Mouse (Mus musculus): Measurements from ENCODE around the gene Med17. TPM values are rescaled to one million over a fixed set of nuclear protein-coding genes. Genes with fewer than 3 reads are reported as not detected.

Gene Med17
- total RNA-seq, 1 experiment from 2014 or later: 44.6 TPM

DNA sequence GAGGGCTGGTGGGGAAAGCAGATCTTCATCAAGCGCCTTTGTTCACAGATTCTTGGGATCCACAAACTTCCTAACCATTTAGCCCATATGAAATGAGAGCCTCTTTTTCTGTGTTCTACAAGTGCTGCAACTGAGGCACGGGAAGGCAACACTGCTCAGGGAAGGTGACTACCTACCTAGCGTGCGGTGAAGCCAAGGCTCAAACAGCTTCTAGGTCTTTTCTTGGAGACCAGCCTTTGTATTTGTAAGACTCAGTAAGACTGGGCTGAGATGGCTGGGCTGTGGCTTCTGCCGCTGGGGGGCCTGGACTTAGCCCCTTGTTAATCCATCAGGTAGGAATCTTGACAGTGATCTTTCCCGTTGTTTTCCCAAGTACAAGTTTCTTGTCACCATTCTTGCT is 39.7 kb downstream of the Med17 start:
- no peak for ATAC-seq (ENCODE audit: extremely low read depth, insufficient number of reproducible peaks, low FRiP score, poor library complexity, severe bottlenecking)

DNA sequence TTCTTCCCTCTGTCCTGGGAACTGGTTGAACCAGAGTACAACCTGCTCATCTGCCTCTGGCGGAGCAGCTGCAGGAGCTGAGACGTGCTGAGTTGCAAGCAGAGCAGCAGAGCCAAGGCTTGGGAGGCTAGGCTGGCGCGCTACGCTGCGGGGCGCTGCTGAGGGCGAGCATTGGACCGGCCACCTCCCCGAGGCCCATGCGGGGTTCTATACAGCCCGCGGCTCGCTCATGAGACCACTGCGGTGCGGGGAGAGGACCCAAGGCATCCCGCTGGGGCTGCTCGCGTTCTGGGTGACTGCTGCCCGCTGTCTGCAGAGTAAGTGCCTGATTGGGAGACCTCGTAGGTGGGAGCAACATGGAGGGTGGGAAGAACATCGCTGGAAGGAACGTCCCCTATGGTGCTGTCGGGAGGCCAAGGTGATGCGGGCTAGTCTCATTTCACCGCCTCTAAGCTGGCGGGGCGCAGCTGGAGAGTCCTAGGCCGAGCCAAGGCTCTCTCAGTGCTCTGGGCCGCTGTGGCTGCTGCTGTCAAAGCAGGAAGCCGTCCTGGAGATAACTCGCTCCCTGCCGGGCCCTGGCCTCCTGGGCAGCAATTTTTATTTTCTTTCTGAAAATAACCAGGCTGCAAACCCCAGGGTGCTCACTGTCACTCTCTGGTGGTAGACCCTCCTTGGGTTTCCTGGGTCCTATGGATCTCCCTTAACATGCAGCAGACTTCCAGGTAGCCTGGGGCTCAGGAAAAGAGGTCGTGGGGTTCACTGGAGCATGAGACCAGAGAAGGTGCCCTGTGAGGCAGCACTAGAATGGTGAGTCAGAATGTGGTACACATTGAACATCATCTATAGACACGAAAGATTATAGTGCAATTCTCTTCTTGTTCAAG is 40.4 kb downstream of the Med17 start, which contains the start of gene Vstm5:
TSS of gene Vstm5 (plus strand) at position 4 of the 884 bp plus-strand sequence.
- no peak for ATAC-seq (ENCODE audit: extremely low read depth, insufficient number of reproducible peaks, low FRiP score, poor library complexity, severe bottlenecking)

DNA sequence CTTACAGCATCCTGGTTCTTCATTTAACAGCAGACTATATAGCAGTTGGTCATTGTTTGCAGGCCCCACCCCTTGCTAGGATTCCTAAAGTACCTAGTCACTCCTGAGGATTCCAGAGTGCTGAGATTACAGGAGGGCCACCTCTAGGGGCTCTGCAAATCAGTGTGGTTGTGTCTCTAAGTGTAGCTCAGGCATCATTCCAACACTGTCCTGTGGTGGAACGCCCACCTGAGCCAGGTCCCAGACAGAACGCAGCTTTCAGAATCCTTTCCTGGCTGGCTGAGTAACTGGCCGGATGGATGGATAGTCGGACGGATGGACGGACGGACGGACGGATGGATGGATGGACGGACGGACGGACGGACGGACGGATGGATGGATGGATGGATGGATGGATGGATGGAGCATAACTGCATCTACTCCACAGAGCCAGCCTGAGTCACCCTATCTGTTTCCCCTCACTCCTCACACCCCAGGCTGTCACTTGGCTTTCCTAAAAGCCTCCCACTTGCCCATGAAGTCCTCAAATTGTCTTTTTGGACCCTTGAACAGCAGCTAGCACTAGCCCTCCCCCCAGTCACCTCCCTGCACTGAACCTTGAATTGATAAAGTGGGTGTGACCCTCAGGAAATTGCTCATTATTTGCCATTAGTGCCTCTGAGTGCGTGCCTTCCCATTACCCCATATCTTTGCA is 41.3 kb downstream of the Med17 start:
- ATAC-seq (ENCODE audit: extremely low read depth, insufficient number of reproducible peaks, low FRiP score, poor library complexity, severe bottlenecking): no peak

DNA sequence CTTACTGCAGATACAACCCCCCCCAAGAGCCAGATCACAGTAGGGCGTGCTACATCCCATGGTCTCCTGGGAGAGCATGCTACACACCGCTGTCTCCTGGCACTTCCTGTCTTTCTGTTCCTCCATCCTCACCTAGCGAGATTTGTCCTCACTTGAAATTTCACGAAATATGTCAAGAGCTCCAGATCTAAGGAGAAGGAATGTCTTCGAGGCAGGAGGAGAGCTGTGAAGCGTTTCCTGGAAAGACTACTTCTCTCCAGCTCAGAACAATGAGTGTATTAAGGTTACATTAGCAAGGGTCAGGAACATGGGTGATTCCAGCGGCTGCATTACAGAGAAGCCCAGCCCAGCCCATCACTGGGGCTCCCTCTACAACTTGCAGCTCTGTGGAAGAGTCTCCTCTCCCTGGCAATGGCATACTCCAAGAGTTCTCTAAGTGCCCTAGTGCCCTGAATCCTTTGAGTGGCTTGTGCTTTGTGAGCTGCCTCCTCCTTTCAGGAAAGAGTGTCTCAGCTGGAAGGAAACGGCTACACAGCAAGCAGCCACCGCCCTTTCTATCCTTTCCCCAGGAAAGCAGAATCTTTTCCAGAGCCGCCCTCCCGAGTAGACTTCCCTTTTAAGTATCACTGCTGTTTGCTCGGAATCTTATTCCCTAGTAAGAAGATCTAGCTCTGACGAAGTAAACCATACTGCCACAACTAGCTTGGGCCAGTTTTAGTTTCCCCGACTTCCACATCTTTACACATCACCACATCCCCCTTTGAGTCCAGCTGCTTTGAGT is 42.0 kb downstream of the Med17 start:
- ATAC-seq (ENCODE audit: extremely low read depth, insufficient number of reproducible peaks, low FRiP score, poor library complexity, severe bottlenecking): no peak

DNA sequence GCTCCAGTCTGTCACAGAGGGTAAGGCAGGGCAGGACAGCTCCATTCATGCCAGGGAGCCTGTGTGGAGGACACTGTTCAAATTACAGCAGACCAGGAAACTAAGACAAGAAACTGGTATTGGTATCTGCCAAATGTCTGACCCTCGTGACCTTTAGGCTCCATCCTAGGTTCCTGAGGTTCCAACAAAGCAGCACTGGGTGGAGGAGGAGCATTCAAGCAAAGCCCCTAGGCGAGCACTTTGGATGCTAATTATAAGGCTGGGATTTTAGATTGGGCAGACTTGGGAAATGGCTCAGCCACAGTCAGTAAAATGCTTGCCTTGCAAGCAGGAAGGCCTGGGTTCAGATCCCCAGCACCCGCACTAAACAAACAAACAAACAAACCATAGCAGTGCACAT is 43.7 kb downstream of the Med17 start:
- no peak for ATAC-seq (ENCODE audit: extremely low read depth, insufficient number of reproducible peaks, low FRiP score, poor library complexity, severe bottlenecking)

DNA sequence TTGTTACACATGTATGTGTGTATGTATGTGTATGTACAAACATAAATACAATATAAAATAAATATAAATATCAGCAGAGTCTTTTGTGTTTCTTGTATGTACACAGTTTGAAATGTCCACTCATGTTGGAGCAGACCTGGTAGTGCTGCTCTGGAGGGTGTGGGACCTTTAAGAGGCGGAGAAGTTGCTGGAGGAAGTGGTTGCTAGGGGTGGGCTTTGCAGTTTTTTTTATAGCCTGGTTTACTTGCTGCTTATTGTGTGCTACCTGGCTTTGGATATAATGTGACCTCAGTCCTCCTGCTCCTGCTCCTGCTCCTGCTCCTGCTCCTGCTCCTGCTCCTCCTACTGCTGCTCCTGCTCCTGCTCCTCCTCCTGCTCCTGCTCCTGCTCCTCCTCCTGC is 46.1 kb downstream of the Med17 start:
- ATAC-seq (ENCODE audit: extremely low read depth, insufficient number of reproducible peaks, low FRiP score, poor library complexity, severe bottlenecking): no peak

DNA sequence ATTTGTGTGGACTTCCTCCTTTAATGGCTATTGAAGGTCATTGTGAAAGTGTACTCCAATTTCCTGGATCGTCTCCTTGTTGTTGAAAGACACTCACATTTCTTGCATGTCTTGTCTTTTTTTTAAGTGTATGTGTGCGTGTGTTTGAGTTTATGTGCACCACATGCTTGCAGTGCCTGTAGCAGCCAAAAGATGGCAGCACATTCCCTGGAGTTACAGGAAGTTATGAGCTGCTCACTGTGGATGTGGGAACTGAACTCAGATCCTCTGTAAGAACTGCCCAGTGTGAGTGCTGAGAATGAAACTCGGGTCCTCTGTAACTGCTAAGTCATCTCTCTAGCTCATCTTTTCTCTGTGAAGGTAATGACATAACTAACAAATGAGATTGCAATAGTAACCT is 47.3 kb downstream of the Med17 start:
- no peak for ATAC-seq (ENCODE audit: extremely low read depth, insufficient number of reproducible peaks, low FRiP score, poor library complexity, severe bottlenecking)

DNA sequence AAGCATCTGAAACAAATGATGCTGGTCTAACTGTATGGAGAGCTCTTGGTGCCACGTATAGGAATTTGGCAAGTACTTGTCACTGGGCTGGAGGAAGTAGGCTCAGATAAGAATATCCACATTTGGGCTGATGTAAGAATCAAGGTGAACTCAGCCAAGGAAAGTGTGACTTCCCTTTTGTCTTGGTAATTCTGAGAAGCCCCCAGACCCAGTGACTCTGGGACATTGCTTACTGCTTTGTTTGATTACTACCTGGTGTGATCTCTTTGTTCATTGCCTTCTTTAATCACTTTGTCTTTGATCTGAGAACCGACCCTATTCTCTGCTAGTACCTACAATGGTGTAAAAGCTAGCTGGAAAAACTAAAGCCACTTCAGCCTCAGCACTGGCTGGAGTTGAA is 54.8 kb downstream of the Med17 start:
- ATAC-seq (ENCODE audit: extremely low read depth, insufficient number of reproducible peaks, low FRiP score, poor library complexity, severe bottlenecking): no peak

DNA sequence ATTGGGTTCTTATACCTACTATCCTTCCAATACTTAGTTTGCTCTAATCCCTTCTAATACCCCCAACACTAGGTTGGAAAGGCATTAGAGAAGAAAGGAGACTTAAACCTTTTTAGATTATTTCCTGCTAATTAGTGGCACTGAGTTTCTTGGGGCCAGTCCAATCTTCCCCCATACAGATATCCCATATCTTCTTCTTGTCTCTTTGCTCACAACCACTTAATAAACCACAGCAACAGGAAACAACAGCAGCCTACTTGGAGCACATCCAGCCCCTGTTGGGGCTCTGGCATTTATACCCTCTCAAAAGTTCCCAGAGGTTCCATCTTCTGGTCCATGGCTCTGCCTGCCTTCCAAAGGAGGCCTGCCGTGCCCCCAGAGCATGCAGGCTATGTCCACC is 66.0 kb downstream of the Med17 start:
- no peak for ATAC-seq (ENCODE audit: extremely low read depth, insufficient number of reproducible peaks, low FRiP score, poor library complexity, severe bottlenecking)

DNA sequence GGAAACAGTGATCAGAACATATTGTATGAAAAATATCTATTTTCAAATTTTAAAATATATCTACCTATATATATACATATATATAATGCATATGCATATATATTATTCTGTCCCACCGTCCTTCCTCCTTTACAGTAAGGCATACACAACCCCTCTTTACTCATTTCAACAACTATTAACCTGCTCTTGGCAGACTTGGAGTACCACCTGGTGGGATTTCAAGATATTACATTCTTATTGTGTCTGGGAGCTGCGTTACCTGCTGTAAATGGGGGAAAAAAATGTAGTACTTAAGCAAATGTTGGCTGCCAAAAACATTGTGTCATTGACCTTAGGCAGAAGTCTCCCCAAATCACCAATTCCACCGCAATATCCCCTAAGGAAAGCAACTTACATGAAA is 67.9 kb downstream of the Med17 start:
- no peak for ATAC-seq (ENCODE audit: extremely low read depth, insufficient number of reproducible peaks, low FRiP score, poor library complexity, severe bottlenecking)

Other genes starting within 250 kb of the Med17 start
- gene Panx1, start 234.5 kb downstream of the Med17 start, total RNA-seq (2017): 10.2 and 14.1 TPM in 2 replicates
- gene Hephl1, start 167.8 kb downstream of the Med17 start, total RNA-seq (2017): not detected in 2 replicates
- not detected in 2 replicates for gene Vstm5, start 40.9 kb downstream of the Med17 start, total RNA-seq (2017)
- 317 and 336 TPM in 2 replicates for gene Taf1d, start 26.3 kb upstream of the Med17 start, total RNA-seq (2017)
- 7.2 and 7.3 TPM in 2 replicates for gene 4931406C07Rik, start 26.5 kb upstream of the Med17 start, total RNA-seq (2017)
- 52.1 and 57.1 TPM in 2 replicates for gene Cep295, start 77.9 kb upstream of the Med17 start, total RNA-seq (2017)
- 4.0 TPM in 1 of 2 replicates, not detected in the other for gene Smco4, start 213.5 kb upstream of the Med17 start, total RNA-seq (2017)